Mouse (Mus musculus) heart, adult 18-20 months (tissue): ENCODE measurements around the gene 1190005I06Rik. TPM values are rescaled to one million over a fixed set of nuclear protein-coding genes. Genes with fewer than 3 reads are reported as not detected.

ENCODE experiments used
- DNase-seq, 2 experiments: peaks; one replicate each; pipeline ENCODE4 v3.0.0; 2021 to 2022; ENCODE audit warnings: mixed read lengths in 1 of 2
- total RNA-seq, 2 experiments: library from RNA; stranded (reverse); gene quantifications; 2 replicates each; pipeline ENCODE4 v1.2.3; 2021

1190005I06Rik gene
- total RNA-seq, 2 experiments from 2014 or later: 5.6 to 6.3 TPM

DNA sequence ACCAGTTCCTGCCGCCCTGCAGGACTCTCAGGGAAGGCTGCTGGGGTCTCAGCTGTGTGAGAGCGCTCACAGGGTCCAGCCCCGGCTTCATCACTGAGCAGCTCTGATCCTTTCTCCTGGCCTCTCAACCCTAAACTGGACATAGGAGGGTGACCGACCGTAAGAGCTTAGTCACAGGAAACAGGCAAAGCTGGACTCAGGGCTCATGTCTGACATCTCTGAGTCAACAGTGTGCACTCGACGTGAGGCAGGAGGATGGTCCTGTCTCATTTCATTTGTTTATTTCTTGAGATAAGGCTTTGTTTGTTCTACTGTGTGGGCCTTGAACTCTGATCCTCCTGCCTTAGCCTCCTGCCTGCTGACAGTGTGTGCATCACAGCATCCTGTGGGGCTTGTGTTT, 27.0 kb downstream of the 1190005I06Rik start:
- no peak for DNase-seq

DNA sequence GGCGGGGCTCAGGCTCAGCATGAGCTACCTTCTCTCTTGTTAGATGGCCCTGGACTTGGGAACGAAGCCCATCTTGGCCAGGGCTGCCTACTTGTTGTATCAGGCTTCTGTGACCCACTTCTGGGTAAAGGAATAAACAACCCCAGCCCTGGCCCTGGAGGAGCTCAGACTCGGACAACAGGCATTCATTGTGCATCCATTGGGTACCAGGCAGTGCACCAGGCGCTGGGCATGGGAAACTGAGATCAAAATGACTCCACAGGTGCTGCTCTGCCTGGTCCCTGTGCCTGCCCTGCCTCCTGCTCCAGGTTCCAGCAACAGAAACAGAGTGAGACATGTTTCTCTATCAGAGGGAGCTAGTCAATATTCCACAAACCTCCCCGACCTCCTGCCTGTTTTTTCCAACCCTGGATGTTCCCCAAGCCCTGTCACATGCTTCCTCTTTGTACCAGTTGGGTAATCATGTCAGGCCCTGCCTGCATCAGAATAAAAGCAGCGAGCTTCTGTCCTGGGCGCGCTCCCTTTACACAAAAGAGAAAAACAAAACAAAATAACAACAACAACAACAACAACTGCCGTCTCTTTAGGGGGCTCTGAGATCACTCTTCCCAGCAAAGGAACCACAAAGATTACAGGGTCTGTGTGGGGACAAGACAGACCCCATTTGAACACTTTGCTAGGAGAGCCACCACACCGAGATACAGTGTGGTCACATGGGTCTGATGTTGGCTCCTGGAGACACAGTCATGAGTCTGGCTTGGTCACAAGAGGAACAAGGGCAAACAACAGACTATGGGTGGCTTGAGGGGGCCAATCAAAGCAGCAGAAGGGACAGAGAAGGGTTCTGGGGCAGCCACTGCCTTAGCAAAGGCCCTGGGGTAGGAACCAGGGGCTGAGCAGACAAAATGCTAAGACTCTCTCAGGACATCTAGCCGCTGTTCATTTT, 27.9 kb downstream of the 1190005I06Rik start:
- DNase-seq: peak; percentile 74 to 80

DNA sequence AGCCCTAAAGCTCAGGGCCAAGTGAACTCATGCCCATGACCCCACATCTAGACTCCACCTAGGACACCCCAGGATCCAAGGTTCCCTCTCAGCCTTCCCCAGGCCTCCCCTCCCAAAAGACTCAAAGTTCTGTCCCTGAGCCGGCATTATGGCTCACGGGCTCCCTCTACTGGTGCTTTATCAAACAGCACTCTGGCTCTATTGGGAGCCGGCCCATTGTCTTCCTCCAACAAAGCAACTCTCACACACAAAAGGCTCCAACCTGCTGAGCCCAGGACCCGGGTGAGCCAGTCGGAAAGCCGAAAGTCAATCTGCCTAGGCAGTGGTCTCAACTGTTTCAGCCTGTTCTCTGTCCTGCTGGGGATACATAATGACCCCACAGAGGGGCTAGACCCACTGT, 29.3 kb downstream of the 1190005I06Rik start:
- DNase-seq: peak; percentile 59 to 88

DNA sequence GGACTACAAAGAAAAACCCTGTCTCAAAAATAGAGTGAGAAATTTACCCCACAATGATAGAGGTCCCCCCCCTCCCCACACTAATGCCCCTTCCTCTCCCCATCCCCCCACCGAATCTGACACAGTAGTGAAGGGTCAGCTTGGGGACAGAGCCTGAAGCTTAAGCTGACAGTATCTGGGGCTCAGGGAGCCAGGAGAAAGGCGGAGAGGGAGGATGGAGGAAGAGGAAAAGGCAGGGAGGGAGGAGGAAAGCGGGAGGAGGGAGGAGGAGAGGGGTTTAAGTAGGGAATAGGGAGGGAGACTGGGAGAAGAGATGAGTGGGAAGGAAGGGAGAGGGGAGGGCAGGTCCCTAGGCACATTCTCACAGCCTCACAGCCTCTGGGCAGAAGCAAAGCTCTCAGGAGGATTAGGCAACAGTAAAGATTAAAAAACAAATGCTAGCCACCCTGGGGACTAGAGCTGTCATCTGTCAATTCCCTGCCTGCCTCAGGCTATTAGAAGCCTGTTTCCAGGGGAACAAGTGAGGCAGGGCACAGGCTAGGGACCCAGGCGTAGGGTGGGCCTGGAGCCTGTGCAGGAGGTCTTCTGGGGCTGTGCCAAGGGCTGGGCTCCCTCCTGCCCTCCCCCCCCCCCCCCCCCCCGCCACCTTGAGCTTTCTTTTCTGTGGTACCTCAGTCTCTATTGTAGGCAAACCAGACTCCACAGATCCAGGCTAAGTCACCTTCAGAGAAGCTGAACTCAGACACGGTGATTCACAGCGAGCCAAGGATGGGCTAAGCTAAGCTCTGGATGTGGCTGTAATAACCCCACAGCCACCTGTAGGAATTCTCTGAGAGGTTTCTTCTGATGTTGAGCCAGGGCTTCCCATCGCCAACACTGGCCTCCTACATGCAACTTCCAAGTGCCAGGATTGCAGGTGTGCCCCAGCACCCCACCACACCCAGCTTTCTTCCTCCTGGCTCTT, 30.5 kb downstream of the 1190005I06Rik start:
- peak in 1 of 2 experiments; percentile 26 for DNase-seq

DNA sequence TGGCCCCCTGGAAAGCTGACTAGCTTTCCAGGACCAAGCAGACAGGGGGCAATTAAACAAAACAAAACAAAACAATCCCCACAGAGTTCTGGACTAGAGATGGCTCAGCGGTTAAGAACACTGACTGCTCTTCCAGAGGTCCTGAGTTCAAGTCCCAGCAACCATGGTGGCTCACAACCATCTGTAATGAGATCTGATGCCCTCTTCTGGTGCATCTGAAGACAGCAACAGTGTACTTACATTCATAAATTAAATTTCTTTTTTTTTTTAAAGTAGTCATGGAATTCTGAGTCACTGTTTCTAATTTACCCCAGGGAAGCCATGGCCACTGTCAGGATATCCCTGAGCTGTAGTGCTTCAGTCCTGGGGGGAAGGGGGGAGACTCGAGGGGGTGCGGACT, 32.9 kb downstream of the 1190005I06Rik start:
- DNase-seq: no peak

DNA sequence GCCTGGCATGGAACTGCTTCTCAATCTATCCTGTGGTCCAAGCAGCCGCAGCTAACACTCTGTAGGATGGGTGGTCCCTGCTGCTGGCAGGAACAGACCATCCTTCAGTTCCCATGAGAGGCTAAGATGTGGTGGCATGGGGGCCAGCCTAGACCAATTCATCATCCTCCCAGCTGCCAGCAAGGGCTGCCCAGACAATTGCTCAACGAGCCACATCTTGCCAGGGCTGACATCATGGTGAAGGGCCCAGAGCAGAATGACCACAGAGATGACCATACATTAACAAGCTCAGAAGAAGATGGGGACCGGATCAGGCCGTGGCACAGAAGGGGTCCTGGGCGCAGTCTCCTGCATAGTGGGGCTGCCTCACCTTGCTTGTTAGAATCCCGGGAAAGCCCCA, 36.6 kb downstream of the 1190005I06Rik start:
- DNase-seq: no peak

DNA sequence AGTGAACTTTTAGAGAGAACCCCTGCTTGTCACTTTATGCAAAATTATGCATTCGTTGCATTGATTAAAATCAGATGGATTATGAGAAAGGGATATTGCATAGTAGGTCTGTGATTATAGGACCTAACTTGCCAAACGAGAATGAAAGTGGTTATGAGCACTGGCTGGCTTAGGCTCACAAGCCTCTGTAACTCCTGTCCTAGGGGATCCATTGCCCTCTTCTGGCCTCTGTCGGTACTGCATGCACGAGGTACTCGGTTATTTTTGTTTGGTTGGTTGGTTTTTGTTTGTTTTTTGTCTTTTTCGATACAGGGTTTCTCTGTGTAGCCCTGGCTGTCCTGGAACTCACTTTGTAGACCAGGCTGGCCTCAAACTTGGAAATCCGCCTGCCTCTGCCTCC, 39.5 kb downstream of the 1190005I06Rik start:
- DNase-seq: peak; percentile 59 to 91

DNA sequence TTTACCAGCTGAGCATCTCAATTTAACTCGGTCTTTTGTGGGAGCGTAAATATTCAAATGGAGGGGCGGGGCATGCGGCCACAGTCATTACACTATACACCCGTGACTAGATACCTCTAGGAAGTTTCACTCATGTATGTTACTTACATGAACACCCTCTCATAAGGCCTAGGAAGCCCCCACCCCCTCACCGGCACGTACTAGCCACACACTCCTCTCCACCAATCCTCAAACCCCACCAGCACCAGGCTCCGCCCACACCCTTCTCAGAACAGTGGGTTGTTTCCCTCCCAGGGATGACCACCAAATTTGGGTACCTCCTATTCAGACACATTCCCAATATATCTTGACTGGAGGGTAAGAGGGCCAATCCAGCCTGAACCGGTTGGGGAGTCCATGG, 40.0 kb downstream of the 1190005I06Rik start:
- DNase-seq: no peak

DNA sequence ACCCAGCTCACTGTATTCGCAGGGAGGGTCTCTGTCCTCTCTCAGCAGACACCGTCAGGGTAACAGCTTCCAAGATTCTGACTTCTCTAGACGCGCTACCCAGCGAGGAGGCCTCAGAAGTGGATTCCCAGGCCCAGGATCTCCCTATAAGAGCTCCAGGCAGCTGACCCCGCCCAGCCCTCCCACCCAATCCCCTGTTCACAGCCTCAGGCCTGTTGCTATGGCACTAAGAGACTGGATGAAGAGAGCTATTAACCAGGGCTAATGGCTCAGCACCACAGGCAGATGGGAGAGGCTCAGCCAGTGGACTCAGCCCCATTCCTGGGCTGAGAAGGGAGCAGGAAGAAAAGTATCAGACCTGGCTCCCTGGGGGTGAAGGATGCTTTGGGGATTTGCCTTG, 44.8 kb downstream of the 1190005I06Rik start:
- DNase-seq: no peak

DNA sequence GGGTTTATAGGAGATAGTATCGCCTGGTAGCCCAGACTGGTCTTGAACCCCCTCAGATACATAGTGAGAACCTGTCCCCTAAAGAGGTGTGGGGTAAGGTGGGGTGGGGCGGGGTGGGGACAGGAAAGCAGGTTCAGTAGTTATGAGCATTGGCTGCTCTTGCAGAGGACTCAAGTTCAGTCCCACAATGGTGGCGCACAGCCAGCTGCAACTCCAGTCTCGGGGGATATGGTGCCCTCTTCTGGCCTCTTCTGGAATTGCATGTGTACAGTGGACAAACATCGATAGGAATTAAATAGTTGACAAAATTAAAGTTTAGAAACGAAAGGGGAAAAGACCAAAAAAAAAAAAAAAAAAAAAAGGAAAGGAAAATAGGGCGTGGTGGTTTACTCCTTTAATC, 47.9 kb downstream of the 1190005I06Rik start:
- DNase-seq: peak; percentile 82 to 93

DNA sequence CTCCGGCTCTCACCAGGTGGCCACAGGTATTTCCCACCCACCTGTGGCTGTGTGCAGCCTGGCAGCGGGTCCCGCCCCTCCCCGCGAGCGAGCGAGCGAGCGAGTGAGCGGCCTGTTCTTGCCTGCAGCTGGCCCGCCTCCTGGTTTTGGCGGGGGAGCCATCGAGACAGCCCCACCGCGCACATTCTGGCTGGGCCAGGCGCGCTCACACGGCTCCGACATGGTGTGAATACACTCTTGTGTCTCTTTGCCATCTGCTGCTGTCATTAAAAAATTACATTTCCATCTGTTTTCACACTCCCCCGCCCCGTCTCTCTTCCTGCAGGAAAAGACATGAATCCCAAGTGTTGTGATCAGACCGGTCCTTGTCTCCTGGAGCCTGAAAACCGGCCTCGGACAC, 48.9 kb downstream of the 1190005I06Rik start:
- peak; percentile 29 to 38 for DNase-seq

DNA sequence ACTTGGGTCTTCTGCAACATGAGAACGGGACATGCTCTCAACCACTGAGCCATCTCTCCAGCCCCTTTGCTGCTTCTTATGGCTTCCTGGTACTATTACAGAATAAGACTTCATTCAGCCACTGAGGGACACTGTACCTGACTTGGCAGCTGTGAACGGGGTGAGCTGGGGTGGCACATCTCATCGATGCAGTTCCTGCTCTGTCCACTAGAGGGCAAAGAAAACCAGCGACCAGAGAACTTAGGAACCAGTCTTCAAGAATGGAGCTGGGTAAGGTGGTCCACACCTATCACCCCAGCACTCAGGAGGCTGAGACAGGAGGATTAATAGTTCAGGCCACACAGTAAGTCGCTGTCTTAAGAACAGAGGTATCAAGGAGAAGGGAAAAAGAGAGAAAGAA, 51.5 kb downstream of the 1190005I06Rik start:
- peak; percentile 44 to 82 for DNase-seq

DNA sequence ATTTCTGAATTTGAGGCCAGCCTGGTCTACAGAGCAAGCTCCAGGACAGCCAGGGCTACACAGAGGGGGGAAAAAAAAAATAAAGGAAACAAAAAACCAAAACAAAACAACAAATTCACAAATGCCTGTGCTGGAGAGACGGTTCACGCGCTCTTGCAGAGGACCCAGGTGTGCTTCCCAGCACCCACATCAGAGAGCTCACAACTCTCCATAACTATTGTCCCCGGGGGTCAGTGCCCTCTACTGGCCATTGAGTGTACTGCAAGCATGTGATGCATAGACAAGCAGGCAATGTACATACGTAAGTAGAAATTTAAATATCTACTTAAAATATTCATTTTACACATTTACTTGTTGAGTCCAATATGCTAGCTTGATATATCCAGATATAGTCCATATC, 52.9 kb downstream of the 1190005I06Rik start:
- DNase-seq: no peak

DNA sequence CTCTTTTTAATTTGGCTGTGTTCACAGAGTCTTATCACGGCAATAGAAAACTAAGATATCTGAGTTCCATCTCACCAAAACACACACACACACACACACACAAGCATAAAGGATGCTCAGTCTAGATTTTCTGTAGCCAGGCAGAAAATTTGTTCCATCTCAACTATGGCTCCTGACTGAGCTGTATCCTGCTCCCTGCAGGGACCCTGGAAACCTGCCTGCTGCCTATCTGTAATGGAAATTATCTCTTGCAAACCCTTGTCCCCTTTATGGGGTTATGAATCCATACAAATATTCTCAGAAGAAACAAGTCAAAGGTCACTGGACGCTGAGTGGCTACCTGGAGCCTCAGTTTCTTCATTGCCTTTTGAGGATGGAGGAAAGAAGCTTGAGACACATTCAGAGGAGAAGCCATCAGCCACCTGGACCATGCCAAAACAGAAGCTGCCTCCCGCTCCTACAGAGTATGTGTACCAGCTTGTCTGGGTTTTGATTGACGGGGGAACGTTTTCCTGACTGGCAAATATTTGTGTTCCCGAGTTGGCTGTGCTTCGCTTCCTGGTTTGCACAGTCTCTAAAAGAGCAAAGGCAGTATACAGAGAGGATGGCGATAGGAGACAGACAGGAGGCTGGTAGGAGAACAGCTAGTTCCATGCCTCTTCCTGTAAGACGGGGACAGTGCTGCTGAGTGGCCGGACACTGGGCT, 55.7 kb downstream of the 1190005I06Rik start:
- DNase-seq: no peak

DNA sequence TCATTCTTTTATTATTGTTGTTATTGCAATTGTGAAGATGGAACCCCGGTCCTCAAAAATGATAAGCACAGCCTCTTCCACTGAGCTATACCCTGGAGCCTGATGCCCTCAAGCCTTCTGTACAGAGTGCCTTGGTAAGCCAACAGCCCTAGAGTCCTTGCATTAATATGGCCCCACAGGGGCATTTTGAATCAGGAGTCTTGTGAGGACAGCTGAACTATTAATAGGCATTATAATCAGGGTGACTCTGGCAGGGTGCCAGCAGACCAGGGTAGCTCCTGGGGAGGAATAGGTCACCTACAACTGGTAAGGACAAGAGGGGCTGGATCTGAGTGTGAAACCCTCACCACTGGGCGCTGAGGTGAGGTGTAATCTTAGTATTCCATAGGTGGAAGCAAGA, 57.5 kb downstream of the 1190005I06Rik start:
- peak; percentile 54 to 68 for DNase-seq

DNA sequence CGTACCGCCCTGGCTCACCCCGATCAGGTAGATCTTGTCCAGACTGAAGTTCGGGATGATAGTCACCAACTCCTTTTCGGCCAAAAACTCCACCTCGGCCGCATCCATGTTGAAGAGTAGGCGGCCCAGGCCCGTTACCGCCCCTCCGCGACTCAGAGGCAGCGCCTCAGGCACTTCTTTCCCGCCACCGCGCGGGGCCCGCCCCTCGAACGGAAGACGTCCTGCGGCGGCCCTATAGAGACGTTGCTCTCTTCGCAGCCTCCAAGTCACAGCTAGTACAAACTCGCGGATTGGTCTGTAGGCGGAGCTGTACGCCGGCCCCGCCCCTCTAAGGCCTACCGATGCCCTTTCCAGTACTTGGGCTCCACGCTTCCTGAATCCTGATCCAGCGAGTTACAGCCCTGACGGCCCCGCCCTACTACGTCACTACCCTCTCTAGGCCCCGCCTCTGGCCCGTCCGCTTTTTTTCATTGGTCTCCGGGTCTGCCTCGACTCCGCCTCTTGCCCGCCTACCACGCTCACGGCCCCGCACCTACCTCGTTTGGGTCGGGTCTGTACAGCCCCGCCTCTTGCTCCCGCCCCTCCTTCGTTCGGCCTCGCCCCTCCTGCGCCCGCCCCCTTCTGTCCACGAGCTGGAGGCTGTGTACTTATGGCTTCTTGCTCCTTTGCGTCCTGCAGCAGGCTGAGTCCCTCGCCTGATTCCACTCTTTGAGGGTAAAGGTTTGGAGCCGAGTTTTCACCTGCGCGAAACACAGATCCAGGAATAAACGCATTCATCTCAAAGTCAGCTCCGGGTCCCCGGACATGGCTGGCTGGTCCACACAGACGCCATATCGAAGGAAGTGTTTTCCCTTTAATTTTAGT, 58.3 kb downstream of the 1190005I06Rik start, which contains the start of gene Gins2:
Gene Gins2 (minus strand): TSS at position 397 of the 864 bp plus-strand sequence.
- DNase-seq: peak; percentile 99 to 100

DNA sequence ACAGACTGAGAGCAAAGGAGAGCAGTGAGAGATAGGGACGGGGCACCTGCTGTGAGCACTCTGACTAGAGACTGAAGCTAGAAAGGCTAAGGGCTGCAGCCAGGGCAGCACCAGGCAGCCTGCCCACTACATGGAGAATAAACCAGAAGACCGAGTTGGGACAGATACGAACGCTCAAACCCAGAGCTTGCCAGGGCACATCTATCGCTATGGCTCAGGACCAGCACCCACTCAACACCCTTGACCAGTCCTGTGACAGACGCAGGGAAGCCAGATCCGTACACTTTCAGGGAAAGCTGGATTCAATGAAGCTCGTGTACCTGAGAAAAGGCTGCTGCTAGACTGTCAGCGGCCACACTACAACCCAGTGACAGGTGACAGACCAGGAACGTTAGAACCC, 61.9 kb downstream of the 1190005I06Rik start:
- DNase-seq: peak; percentile 76 to 78

DNA sequence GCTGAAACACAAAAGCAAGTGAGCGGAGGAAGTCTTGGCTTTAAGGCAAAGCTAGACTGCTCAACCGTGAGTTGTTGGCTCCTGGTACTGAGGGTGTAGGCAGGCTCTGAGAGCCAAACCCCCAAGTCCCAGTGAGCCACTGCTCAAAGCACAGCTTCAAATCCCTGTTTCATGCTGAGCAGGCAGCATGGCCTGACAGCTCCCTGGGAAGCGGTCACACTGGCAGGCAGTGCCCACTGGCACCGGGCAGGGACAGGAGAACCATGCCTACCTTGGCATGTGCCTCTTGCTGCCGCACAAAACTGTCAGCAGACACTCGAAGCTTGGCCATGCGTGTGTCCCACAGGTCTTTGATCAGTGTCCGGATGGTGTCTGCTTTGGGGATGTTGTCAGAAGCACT, 65.6 kb downstream of the 1190005I06Rik start:
- peak; percentile 64 to 84 for DNase-seq

DNA sequence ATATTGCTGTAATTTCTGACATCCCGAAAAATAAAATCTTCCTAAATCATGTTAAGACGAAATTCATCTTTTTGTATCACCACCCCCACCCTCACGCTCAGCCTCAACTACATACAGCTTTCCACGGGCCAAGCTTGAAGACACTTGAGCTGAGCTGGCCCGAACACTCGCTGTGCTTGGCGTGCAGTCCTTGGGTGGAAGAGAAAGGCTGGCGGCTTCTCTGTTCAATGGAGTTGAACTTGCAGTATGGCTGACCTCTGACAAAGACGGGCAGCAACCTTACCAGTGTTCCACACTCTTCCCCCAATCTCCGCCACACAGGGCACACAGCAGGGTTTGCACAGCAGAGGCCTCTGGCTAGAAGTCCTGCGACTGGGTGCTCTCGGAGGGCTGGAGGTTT, 66.1 kb downstream of the 1190005I06Rik start:
- no peak for DNase-seq

DNA sequence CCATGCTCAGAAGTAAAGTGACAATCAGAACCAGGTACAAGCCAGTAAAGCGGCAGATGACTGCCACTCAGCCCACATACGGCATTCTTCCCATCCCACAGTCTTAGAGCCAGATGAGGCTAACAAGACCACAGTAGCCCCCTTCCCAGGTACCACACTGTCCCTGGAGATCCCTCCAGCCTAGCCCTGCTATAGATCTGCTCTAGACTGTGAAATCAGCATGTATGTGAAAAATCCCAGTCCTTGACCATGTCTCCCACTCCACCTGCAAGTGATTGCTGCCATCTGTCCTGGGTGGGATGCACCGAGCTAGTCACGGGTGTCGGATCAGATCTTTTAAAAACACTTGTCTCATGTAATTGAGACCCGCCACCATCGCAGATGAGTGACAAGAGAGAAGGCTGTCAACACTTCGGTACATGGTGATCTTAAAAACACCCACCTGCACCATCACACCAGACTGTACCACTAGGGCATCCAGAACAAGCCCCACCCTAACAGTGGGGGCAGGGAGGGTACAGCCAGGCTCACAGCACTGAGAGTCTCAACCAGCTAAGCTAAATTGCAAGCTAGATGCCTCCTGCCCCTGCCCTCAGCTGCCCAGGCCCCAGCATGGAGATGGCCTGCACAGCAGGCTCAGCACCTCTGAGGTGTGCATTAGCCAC, 67.0 kb downstream of the 1190005I06Rik start:
- DNase-seq: no peak
